Mouse (Mus musculus): Measurements from ENCODE around the gene Zc3h15. TPM values are rescaled to one million over a fixed set of nuclear protein-coding genes. Genes with fewer than 3 reads are reported as not detected.

Gene Zc3h15
- total and polyA plus RNA-seq, 2 experiments from 2014 or later: 18.1 to 83.1 TPM

GRCm38 (mm10) chr2:83695345-83696247, 51.4 kb downstream of the Zc3h15 start:
- TF ChIP-seq EP300 (IDR thresholded peaks at IDR 0.05; ENCODE audit: low read depth) (no peak), CTCF (IDR thresholded peaks at IDR 0.05; ENCODE audit: low read depth) (no peak)
- Histone ChIP-seq H3K36me3 (replicated peaks; ENCODE audit: control insufficient read depth, insufficient read depth, low read length) (no peaks in the 10 kb centered on the region), H3K27me3 (ENCODE audit: control insufficient read depth, insufficient read depth, low read length) (0 out of 2 replicates have a peak, but pooled peaks cover 3% of the 10 kb centered on the region), H3K9me3 (replicated peaks; ENCODE audit: control insufficient read depth, low read length) (no peaks in the 10 kb centered on the region), H3K9ac (replicated peaks; ENCODE audit: low read depth, low read length) (no peak overlapping the region), H3K4me2 (ENCODE audit: low read depth, low read length) (no peak overlapping the region), H3K4me1 (ENCODE audit: control insufficient read depth, insufficient read depth) (no peaks in the 10 kb centered on the region), H3K27ac (ENCODE audit: low read depth) (no peak overlapping the region), H3K4me3 (ENCODE audit: low read depth, low read length) (no peak overlapping the region)
- ATAC-seq (ENCODE audit: insufficient read depth, low read depth) (no peak), DNase-seq (ENCODE audit: low spot score) (no peak)
- WGBS: 59% methylated on average over 11 of the region's 11 CpGs

- 0 out of 2 replicates have a peak, but pooled peaks cover 3% of the 10 kb centered on the region for H3K27me3 ChIP-seq (ENCODE audit: control insufficient read depth, insufficient read depth, low read length)
- peak; percentile 30 for TF ChIP-seq CTCF (IDR thresholded peaks at IDR 0.05; ENCODE audit: low read depth)
- TF ChIP-seq EP300 (IDR thresholded peaks at IDR 0.05; ENCODE audit: low read depth): no peak
- no peak overlapping the region for H3K4me2 ChIP-seq (ENCODE audit: low read depth, low read length)
- ATAC-seq (ENCODE audit: insufficient read depth, low read depth) (no peak), DNase-seq (ENCODE audit: low spot score) (no peak)
- H3K27ac ChIP-seq (ENCODE audit: low read depth): no peak overlapping the region
- 44% methylated on average over 1 of the region's 1 CpGs for WGBS
- H3K4me1 ChIP-seq (ENCODE audit: control insufficient read depth, insufficient read depth): no peaks in the 10 kb centered on the region
- H3K9me3 ChIP-seq (replicated peaks; ENCODE audit: control insufficient read depth, low read length): no peaks in the 10 kb centered on the region
- no peak overlapping the region for H3K9ac ChIP-seq (replicated peaks; ENCODE audit: low read depth, low read length)
- H3K36me3 ChIP-seq (replicated peaks; ENCODE audit: control insufficient read depth, insufficient read depth, low read length): no peaks in the 10 kb centered on the region
- H3K4me3 ChIP-seq (ENCODE audit: low read depth, low read length): no peak overlapping the region
Observed at GRCm38 (mm10) chr2:83698484-83698883, 54.2 kb downstream of the Zc3h15 start.

- Histone ChIP-seq H3K27ac (ENCODE audit: low read depth) (no peak overlapping the region), H3K4me3 (ENCODE audit: low read depth, low read length) (no peak overlapping the region), H3K9me3 (replicated peaks; ENCODE audit: control insufficient read depth, low read length) (no peaks in the 10 kb centered on the region), H3K27me3 (ENCODE audit: control insufficient read depth, insufficient read depth, low read length) (0 out of 2 replicates have a peak, but pooled peaks cover 3% of the 10 kb centered on the region), H3K36me3 (replicated peaks; ENCODE audit: control insufficient read depth, insufficient read depth, low read length) (no peaks in the 10 kb centered on the region), H3K4me2 (ENCODE audit: low read depth, low read length) (no peak overlapping the region), H3K9ac (replicated peaks; ENCODE audit: low read depth, low read length) (no peak overlapping the region), H3K4me1 (ENCODE audit: control insufficient read depth, insufficient read depth) (no peaks in the 10 kb centered on the region)
- ATAC-seq (ENCODE audit: insufficient read depth, low read depth) (no peak), DNase-seq (ENCODE audit: low spot score) (no peak)
- no peak for TF ChIP-seq CTCF (IDR thresholded peaks at IDR 0.05; ENCODE audit: low read depth)
- no peak for TF ChIP-seq EP300 (IDR thresholded peaks at IDR 0.05; ENCODE audit: low read depth)
- 33% methylated on average over 1 of the region's 1 CpGs for WGBS
Observed at GRCm38 (mm10) chr2:83699324-83699723, 55.1 kb downstream of the Zc3h15 start.

- no peak overlapping the region for H3K9ac ChIP-seq (replicated peaks; ENCODE audit: low read depth, low read length)
Observed at GRCm38 (mm10) chr2:83700667-83701066, 56.4 kb downstream of the Zc3h15 start.

GRCm38 (mm10) chr2:83702411-83702810, 58.2 kb downstream of the Zc3h15 start:
- Histone ChIP-seq H3K27me3 (ENCODE audit: control insufficient read depth, insufficient read depth, low read length) (no peaks in the 10 kb centered on the region), H3K9ac (replicated peaks; ENCODE audit: low read depth, low read length) (no peak overlapping the region), H3K4me1 (ENCODE audit: control insufficient read depth, insufficient read depth) (no peaks in the 10 kb centered on the region), H3K9me3 (replicated peaks; ENCODE audit: control insufficient read depth, low read length) (no peaks in the 10 kb centered on the region), H3K4me2 (ENCODE audit: low read depth, low read length) (no peak overlapping the region), H3K4me3 (ENCODE audit: low read depth, low read length) (no peak overlapping the region), H3K27ac (ENCODE audit: low read depth) (no peak overlapping the region), H3K36me3 (replicated peaks; ENCODE audit: control insufficient read depth, insufficient read depth, low read length) (no peaks in the 10 kb centered on the region)
- 93% methylated on average over 7 of the region's 7 CpGs for WGBS
- DNase-seq (ENCODE audit: low spot score) (no peak), ATAC-seq (ENCODE audit: insufficient read depth, low read depth) (no peak)
- TF ChIP-seq CTCF (IDR thresholded peaks at IDR 0.05; ENCODE audit: low read depth) (no peak), EP300 (IDR thresholded peaks at IDR 0.05; ENCODE audit: low read depth) (no peak)

More at GRCm38 (mm10) chr2:83700667-83701066, 56.4 kb downstream of the Zc3h15 start:
- H3K27ac ChIP-seq (ENCODE audit: low read depth): no peak overlapping the region
- H3K36me3 ChIP-seq (replicated peaks; ENCODE audit: control insufficient read depth, insufficient read depth, low read length): no peaks in the 10 kb centered on the region
- DNase-seq (ENCODE audit: low spot score): no peak
- no peaks in the 10 kb centered on the region for H3K27me3 ChIP-seq (ENCODE audit: control insufficient read depth, insufficient read depth, low read length)
- 60% methylated on average over 4 of the region's 4 CpGs for WGBS
- no peak for TF ChIP-seq CTCF (IDR thresholded peaks at IDR 0.05; ENCODE audit: low read depth)
- TF ChIP-seq EP300 (IDR thresholded peaks at IDR 0.05; ENCODE audit: low read depth): no peak
- ATAC-seq (ENCODE audit: insufficient read depth, low read depth): no peak
- no peaks in the 10 kb centered on the region for H3K4me1 ChIP-seq (ENCODE audit: control insufficient read depth, insufficient read depth)
- H3K4me3 ChIP-seq (ENCODE audit: low read depth, low read length): no peak overlapping the region
- H3K4me2 ChIP-seq (ENCODE audit: low read depth, low read length): no peak overlapping the region
- no peaks in the 10 kb centered on the region for H3K9me3 ChIP-seq (replicated peaks; ENCODE audit: control insufficient read depth, low read length)
